Mouse (Mus musculus): Measurements from ENCODE around the gene Mdm2.

GRCm38 (mm10) chr10:117749050-117749686 lies 38.6 kb upstream of the Mdm2 start:
- no peak for TF ChIP-seq POLR2A (IDR thresholded peaks at IDR 0.05; ENCODE audit: low read depth, low read length)
- TF ChIP-seq CTCF (IDR thresholded peaks at IDR 0.05; ENCODE audit: extremely low read depth, insufficient read length, insufficient replicate concordance, low read depth, low read length) = no peak
